Mouse (Mus musculus): ENCODE measurements around the gene Gm10837.
"Not testable (repeated sequence)": the region's sequence is repeated elsewhere in the genome, so short reads cannot be mapped to it uniquely, and the experiment has no call there.

Gm10837 gene

DNA sequence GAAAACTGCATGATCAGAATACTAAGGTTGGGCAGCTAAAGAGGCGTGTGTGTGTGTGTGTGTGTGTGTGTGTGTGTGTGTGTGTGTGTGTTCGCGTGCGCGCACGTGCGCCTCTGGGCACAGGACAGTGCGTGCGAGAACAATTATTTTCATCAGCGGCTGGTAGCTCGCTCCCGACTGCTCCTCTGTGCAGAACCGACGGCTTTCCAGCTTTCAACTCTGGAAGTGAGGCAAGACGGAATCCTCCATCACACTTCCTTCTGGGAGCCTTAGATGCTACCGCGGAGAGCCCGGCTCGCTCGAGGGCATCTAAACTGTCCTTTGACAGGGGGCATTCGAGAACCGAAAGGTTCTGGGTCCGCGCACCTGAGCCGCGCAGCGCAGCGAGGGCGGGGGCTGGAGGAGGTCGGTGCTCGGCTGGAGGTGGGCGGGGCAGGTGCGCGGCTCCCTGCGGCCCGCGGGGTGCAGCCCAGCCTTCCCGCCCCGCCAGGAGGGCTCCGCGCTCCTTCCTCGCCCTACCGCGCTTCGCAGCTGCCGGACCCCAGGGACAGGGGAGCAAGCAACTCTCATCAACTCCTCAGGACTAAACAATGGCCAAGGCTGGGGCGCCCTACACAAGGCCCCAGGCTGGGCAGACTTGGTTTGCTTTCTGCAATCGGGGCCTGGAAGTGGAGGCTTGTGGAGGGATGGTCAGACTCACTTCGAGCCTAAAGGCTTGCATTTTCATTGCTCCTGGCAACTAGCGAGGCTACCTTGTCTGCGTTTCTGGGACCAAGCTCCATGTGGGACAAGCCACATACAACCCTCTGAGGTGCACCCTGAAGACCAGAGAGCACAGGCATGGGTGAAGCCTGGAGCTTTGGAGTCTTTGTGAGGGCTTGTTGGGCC lies at the start of gene Gm10837:
Gene Gm10837 (plus strand): TSS at position 146 of the 888 bp plus-strand sequence.
- POLR2A ChIA-PET, result interaction anchor here (0.5 to 3.9 kb wide), 34 partner anchors 8 to 408 kb away, joined by 3 to 41 read pairs (median 4); partner anchors contain the start of genes Zic2 (in 3 of the 4), Zic5 (in 3 of the 4) and Pcca (in 2 of the 4)

DNA sequence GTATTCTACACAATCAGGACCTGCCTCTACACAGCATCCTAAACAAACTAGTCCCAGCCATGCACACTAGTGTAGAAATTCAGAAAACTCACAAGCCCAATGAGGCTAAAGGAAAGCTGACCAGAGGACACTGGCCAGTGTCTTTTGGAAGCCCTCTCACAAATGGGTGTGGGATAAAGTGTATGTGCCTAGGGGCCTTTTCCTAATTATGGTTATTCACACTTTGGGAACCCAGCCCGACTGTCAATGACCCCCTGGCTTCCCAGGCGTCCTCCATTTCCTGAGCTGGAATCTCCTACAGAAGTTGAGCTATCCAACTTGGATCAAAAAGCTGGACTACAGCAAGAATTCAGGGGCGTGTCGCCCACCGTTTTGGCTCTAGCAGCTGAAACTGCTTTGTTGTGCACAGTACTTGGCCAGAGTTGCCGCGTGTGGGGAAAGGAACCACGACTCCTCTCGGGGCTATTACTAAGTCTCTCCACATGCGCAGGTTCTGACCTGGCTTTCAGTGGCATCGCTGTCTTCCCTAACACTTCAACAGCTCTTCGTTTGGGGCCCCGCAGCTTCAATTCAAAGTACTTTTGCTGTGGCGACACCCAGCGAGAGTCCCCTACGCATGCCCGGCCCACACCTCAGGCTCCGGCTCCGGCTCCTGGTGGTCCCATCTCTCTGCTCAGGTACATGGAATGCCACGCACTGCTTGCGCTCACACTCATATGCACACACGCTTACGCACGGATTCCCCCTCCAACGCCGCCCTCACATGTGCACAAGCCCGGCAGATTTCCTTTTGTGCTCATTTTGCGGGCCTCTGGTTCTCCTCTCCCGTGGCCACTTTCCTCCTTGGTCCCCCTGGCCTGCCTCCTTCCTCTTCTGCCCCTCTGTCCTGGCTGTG lies 40.5 kb upstream of the Gm10837 start:
- CTCF ChIA-PET, result interaction anchor here in 2 of 4 experiments (0.6 to 1.2 kb wide), 7 partner anchors 15 to 1647 kb away, joined by 3 to 4 read pairs (median 3); no protein-coding TSS in a partner anchor
- POLR2A ChIA-PET, result interaction anchor here (0.5 to 9.9 kb wide), 36 partner anchors 12 to 572 kb away, joined by 3 to 197 read pairs (median 4); partner anchors contain the start of genes Zic2 (in 3 of the 4) and Zic5 (in 2 of the 4)

More for the DNA sequence above, at the start of gene Gm10837:
- CTCF ChIA-PET, result interaction anchor here (0.6 to 1.5 kb wide), 9 partner anchors 9 to 836 kb away, joined by 3 to 7 read pairs (median 4); no protein-coding TSS in a partner anchor

DNA sequence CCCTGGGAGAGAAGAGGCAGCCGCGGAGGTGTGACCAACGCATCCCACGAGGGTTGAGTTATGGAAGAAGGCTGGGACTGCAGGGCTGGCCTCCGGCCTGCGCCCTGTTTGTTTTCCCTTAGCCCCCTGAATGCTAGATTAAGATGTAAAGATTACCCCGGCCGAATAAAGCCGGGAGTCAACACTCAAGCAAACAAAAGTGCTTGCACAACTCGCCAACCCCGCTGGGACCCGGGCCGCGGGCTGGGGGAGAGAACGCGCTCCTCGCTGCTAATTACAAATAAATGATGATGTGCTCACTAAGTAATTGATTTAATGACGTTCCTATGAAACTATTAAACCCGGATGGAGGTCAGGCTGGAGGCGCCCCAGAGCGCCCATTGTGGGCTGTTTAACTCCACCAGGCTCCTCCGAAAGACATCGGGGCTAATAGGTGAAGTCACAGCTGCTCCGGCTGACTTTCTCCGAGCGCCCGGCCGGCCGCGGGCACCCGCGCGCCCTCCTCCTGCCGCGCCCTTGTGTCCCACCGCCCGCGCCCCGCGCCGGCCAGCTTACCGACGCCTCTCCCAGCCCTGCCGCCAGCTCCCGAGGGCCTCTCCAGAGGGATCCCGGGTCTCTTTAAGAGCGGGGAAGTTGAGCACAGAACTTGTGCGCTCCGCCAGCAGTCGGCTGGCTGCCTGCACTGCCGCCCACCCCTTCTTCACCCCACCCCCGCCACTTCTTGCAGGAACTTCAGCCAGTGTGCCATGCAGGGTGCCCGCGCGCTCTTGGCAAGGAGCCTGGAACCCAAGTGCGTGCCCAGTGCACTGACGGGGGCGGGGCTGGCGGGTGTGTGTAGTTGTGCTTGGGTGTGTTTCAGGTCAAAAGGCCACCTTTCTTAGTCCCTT lies 39.6 kb upstream of the Gm10837 start, which contains the start of gene Gm5089:
Gene Gm5089 (minus strand): TSS at position 620 of the 887 bp plus-strand sequence.
- ChIA-PET POLR2A (interaction anchor here (0.6 to 9.9 kb wide), 24 partner anchors 14 to 173 kb away, joined by 3 to 197 read pairs (median 6); partner anchors contain the start of genes Zic2 (in 3 of the 4) and Zic5 (in 2 of the 4)), CTCF (interaction anchor here in 2 of 4 experiments (0.6 to 1.2 kb wide), 4 partner anchors 10 to 250 kb away, joined by 3 to 4 read pairs (median 3); no protein-coding TSS in a partner anchor)

DNA sequence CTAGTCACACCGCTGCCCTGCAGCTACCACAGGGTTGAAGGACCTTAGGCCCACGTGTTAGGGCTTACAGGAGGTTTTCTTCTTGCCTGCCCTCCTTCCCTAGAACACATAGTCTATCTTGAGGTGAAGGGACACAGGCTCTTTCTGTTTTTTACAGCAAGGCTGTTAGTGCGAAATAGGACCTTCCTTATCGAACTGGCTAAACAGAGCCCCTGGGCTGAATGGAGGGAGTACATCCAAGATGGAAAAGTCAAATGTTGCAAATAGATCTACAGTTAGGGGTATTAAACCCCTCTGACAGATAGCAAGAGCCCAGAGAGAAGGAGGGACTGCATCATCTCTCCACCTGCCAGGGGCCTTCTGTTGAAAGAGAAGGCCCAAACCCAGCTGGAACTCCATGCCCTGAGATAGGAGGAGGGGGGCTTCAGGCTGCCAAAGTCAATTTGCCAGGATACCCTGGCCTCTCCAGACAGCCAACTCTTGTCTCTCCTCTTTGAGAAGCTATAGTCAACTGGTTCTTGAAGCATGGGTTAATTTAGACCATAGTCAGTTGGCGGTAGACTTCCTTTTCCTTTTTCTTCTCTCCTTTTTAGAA lies 38.7 kb upstream of the Gm10837 start:
- ChIA-PET CTCF (interaction anchor here in 2 of 4 experiments (0.6 to 1.2 kb wide), 3 partner anchors 9 to 249 kb away, joined by 3 to 4 read pairs (median 3); no protein-coding TSS in a partner anchor), POLR2A (interaction anchor here (0.6 to 9.9 kb wide), 26 partner anchors 10 to 174 kb away, joined by 3 to 197 read pairs (median 4); partner anchors contain the start of genes Zic5 (in 2 of the 4) and Zic2 (in 1 of the 4))

DNA sequence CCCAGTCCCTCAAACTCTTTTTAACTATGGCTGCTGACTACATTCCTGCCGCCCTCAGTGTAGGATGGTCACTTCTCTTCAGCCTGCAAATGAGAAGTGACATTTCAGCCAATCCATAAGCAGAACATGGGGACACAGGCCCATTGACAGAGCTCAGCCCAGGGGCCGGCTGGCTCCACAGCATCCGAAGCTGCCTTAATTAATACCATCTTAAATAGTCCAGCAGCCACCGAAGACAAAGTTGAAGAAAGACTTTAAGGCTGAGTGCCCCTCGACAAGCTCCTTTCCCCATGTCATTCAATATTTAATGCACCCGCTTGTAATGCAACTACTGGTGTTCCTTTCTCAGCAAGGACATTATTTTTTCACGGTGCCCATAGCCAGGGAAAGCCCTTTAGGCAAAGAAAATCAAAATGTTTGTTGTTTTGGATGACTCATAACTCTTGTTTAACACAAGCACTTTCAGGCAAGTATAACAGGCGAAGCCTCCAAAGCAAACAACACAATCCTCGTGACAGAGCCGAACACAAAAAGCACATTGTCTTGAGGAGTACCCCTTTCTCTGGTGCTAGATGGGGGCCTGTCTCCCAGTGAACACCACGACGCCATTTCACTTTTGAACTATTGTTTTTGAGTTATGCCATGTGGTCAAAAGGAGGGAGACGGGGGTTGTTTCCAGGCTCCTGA lies 37.5 kb upstream of the Gm10837 start:
- ChIA-PET CTCF (interaction anchor here in 2 of 4 experiments (0.6 to 1.0 kb wide), 7 partner anchors 13 to 616 kb away, joined by 3 to 10 read pairs (median 4); partner anchors contain the start of genes Zic2 (in 1 of the 2) and Zic5 (in 1 of the 2)), POLR2A (interaction anchor here (0.6 to 9.9 kb wide), 35 partner anchors 9 to 346 kb away, joined by 3 to 197 read pairs (median 5); partner anchors contain the start of genes Zic5 (in 3 of the 4), Zic2 (in 2 of the 4) and Pcca (in 1 of the 4))

DNA sequence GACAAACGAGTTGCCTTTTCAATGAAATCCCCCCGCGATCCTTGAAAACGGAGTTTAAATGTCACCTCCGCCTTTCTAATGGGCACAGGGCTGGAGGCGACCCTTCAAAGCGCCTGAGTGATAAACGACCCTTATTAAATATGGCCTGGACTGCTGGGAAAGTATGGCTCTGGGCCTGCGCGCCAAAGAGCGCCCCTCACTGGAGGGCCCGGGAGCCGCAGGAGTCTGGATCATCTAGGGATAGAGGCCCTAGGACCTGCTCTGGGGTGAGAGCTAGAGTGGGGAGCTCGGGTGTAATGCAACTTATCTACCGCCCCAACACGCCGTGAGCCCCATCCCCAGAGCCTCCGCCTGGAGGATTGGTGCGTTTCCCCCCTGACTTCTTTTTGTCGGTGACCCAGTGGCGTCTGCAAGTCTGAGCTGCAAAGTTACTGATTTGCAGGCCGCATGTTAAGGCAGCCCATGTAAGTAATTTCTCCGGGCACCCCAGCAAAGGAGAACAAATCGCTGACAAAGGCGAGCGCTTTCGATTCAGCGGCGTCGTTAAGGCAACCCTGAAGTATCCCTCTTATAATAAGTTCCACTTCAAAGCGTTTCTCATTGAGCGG lies 36.9 kb upstream of the Gm10837 start:
- CTCF ChIA-PET, result interaction anchor here in 3 of 4 experiments (0.5 to 1.0 kb wide), 20 partner anchors 9 to 194 kb away, joined by 3 to 10 read pairs (median 3); partner anchors contain the start of genes Zic2 (in 1 of the 3) and Zic5 (in 1 of the 3)
- POLR2A ChIA-PET, result interaction anchor here (0.6 to 9.9 kb wide), 29 partner anchors 10 to 201 kb away, joined by 3 to 197 read pairs (median 5); partner anchors contain the start of genes Zic2 (in 3 of the 4) and Zic5 (in 3 of the 4)

DNA sequence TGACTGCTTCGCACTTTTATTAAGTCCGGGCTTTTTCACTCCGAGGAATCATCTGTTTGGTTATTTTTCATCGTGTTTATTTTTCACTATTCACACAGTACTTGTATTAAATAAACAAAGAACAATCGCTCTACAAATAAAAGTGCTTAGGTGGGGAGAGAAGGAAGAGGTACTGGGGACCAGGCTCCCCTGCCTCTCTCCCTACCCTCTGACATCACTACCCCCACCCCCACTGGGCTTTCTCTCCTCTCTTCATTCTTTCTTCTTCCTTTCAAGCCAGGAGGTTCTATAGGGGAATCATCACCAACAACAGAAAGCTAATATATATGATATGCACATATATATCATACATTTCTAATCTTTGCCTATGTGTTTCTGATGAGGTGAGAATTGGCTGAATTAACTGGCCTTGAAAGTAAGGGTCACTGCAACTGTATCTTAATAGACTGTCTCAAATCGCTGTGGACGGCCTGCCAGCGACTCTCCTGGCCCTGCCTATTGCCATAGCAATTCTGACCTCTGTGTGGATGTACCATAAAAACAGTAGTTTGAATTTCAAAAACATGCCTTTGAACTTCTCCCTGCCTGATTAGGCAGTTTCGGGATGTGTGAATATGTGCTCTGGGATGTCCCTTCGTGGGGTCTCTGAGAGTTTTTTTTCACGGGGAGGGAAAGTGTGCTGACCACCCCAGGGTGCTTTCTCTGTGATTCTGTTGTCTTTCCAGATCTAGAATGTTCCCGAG lies 36.2 kb upstream of the Gm10837 start:
- CTCF ChIA-PET, result interaction anchor here in 3 of 4 experiments (0.5 to 1.0 kb wide), 20 partner anchors 8 to 195 kb away, joined by 3 to 10 read pairs (median 3); partner anchors contain the start of genes Zic2 (in 1 of the 3) and Zic5 (in 1 of the 3)
- POLR2A ChIA-PET, result interaction anchor here in 3 of 4 experiments (0.6 to 9.9 kb wide), 22 partner anchors 10 to 201 kb away, joined by 3 to 197 read pairs (median 5); partner anchors contain the start of genes Zic5 (in 3 of the 3) and Zic2 (in 2 of the 3)

DNA sequence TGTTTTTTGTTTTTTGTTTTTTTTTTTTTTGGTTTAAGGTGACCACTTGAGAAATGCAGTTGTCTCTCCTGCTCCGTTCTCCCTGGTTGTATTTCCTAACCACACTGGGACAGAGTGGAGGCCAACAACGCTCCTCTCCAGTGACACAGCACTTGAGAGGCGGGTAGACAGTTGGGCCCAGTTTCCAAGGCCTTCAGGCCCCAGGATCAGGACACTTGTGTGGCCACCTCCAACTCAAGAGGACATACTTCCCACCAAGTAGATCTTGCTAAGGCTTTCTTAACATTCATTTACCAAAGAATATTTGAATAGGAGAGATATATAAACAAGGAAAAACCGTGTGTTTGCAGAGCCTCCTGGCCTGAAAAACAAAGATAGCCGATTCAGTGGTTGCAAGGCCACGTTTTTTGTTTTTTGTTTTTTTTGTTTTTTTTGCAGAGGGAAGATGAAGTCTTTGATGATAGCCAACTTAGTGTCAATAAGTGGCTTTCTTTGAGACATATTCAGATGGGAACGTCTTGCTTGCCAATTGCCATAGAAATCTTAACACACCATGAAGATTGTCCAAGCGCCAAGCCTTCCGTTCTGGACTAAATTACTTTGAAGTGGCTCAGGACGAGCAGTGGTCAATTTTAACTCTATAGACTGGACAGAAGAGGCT lies 35.4 kb upstream of the Gm10837 start:
- CTCF ChIA-PET, result no interaction called here
- POLR2A ChIA-PET, result interaction anchor here in 1 of 4 experiments (0.8 to 1.9 kb wide), 4 partner anchors 15 to 324 kb away, joined by 3 to 6 read pairs (median 4); no protein-coding TSS in a partner anchor

DNA sequence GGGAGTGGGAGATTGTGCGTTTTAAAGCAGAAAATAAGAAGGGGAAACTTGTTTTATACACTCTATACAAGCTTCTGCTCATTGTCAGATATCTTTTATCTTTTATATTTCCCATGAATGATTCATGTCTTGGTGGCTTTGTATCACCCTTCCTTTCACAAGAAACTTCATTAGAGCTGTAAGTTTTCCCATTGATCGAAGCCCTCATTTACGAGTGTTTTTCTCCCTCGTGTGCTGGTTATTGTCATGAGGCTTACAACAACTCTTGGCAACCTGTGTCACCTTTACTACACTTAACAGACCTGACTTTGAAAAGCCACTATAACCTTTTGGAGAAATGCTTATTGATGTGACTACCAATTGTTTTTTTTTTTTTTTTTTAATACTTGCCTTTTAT lies 34.8 kb upstream of the Gm10837 start:
- ChIA-PET POLR2A (interaction anchor here in 1 of 4 experiments (0.7 to 1.9 kb wide), 5 partner anchors 14 to 324 kb away, joined by 3 to 6 read pairs (median 4); no protein-coding TSS in a partner anchor), CTCF (interaction anchor here in 2 of 4 experiments (0.6 to 0.8 kb wide), 2 partner anchors 10 to 214 kb away, joined by 5 to 12 read pairs; partner anchors contain the start of gene Zic5 (in 1 of the 2))

- CTCF ChIA-PET, result not testable (repeated sequence)
- POLR2A ChIA-PET, result interaction anchor here in 2 of 4 experiments (0.9 to 3.5 kb wide), 6 partner anchors 10 to 43 kb away, joined by 3 to 19 read pairs (median 6); no protein-coding TSS in a partner anchor
Measured at GRCm38 (mm10) chr14:122459332-122459731, 31.1 kb upstream of the Gm10837 start.

GRCm38 (mm10) chr14:122459776-122460175 lies 30.6 kb upstream of the Gm10837 start:
- ChIA-PET POLR2A (interaction anchor here in 2 of 4 experiments (0.9 to 3.5 kb wide), 7 partner anchors 10 to 44 kb away, joined by 3 to 19 read pairs (median 8); partner anchors contain the start of gene Zic2 (in 1 of the 2)), CTCF (no interaction called here)

DNA sequence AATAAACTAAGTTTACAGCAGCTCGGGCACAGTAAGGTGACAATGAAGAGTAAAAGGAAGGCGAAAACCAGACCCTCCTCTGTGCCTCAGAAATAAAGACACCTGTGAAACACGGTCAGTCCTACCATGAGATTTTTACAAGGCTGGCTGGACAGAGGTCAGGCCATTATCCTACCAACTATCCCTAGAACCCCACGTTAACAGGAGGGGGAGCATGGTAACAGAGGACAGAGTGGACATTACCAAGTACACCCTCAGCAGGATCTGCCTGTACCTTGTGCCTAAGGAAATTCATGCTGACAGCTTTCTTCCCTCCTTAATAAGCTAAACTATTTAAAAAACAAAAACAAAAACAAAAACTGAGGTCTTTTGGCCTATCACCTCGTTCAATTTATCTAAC lies 30.2 kb upstream of the Gm10837 start:
- ChIA-PET CTCF (interaction anchor here in 1 of 4 experiments (1.3 kb wide), 1 partner anchor 9 kb away, joined by 3 read pairs; the partner anchor contains the start of gene Gm5089), POLR2A (interaction anchor here in 1 of 4 experiments (1.3 to 3.5 kb wide), 6 partner anchors 15 to 169 kb away, joined by 3 to 19 read pairs (median 8); partner anchors contain the start of gene Zic2)

DNA sequence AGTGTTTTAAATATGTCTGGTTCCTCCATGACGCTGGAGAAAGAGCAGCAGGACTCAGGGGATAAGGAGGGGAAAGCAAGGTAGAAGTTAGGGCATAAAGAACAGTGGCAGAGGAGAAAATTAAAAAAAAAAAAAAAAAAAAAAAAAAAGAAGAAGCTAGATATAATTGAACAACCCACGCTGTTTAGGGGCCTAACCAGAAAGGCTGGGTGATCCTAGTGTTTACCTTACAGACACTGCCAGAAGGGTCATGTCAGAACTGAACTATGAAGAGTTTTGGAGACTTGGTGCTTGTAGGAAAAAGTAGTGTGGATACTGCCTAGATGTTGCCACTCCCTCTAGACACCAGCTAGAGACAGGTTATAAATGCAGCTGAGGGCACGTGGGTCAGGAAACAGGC lies 28.9 kb upstream of the Gm10837 start:
- ChIA-PET CTCF (interaction anchor here in 2 of 4 experiments (0.6 to 1.3 kb wide), 4 partner anchors 8 to 33 kb away, joined by 3 to 7 read pairs (median 3); partner anchors contain the start of gene Gm5089 (in 1 of the 2)), POLR2A (interaction anchor here in 3 of 4 experiments (0.5 to 3.5 kb wide), 19 partner anchors 9 to 1191 kb away, joined by 3 to 19 read pairs (median 4); partner anchors contain the start of gene Zic2 (in 3 of the 3))
